Mouse (Mus musculus) thymus, postnatal 4 days (tissue): ENCODE data around the gene Rarb.

ENCODE experiments used
- DNase-seq: peaks from one replicate; pipeline ENCODE4 v3.0.0; 2021

Rarb gene

DNA sequence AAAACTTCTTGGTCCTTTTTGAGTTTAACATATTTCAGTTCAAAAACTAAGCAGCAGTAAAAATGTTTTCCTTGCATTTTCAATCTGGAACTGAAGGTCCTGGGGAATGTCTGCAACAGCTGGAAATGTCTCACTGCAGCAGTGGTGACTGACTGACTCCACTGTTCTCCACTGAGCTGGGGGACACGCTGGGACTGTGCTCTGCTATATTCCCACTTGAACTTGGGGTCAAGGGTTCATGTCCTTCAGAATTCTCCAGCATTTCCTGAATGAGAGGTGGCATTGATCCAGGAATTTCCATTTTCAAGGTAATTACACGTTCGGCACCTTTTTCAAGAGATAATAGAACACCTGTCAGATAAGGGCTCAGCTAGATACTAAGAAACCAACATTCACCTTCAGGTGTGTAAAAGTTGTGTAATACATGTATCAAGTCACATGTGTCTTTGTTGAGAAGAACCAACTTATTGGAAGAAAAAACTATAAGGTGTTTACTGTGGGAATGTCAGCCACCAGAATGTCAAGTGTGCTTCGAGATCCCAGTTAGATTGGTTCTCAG lies 386.9 kb downstream of the Rarb start:
- no peak for DNase-seq

DNA sequence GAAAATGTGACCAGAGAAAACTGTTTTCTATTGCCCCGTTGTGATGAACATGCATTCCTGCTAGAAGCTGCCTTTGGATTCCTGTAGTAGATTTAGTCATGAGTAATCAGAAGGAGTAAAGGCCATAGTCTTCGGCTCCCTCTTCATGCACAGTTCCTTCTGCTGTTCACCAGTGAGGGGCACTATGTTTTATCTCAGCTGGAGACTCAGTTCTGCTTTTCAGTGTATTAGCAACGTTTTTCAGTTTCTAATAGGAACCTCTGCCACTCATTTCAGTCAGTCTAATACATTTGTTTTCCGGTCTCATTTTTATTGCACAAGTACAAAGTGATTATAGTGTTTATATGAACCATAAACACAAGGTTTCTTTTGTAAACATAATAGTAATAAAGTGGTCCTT lies 391.4 kb downstream of the Rarb start:
- no peak for DNase-seq

DNA sequence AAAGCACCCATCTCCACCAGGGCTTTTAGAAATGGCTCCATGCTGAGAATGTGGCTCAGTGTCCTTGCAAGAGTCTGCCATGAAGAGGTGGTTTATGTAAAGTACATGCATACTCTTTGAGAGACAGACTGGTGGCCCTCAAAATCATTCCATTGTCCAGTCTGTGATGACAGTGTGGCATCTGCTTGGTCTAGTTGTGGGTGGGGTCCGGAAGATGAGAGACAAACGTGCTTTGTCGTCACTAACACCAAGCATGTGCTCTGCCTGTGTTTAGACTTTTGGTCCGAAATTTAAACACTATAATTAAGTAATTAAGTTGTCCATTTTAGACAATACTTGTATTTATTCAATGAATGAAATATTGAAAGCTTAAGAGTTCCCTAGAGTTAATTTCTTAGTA lies 404.8 kb downstream of the Rarb start:
- no peak for DNase-seq

DNA sequence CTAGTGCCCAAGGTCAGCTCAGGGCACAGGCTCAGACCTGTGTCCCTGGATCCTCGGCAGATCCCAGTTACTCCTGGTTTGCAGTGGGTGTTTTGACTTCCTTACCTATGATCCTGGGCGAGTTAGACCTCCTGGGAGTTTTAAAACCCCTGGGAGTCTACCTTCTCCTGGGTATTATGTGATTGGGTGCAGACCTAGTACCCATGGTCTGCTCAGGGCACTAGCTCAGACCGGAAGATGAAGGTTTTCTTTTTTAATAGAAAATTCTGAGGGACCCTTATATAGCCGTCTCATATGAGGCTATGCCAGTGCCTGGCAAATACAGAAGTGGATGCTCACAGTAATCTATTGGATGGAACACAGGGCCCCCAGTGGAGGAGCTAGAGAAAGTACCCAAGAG lies 413.8 kb downstream of the Rarb start:
- DNase-seq: no peak

DNA sequence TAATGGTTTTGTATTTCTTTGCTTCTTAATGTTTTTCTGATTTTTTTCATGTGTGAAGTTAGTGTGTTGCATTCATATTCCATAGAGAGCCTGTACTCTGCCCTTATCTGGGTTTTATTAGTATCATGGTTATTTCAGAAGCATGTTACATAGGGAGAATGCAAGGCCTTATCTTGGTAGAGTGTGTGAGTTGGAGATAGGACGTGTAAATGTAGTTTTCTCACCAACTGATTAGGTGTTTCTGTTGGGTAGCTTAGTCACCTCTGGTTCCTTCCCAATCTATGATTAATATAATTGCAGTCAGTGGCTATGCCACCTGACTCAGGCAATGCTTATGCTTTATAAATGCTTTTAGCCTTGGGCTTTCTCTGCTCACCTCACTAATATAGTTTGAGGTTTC lies 434.2 kb downstream of the Rarb start:
- no peak for DNase-seq
